Mouse (Mus musculus) spleen, postnatal 14 days (tissue): ENCODE results near the gene Usp4.

Experiments
- DNase-seq, 2 experiments: peaks; one replicate each; pipeline ENCODE4 v3.0.0; 2021 to 2022; ENCODE audit warnings: low spot score in 2 of 2

Usp4 gene

DNA sequence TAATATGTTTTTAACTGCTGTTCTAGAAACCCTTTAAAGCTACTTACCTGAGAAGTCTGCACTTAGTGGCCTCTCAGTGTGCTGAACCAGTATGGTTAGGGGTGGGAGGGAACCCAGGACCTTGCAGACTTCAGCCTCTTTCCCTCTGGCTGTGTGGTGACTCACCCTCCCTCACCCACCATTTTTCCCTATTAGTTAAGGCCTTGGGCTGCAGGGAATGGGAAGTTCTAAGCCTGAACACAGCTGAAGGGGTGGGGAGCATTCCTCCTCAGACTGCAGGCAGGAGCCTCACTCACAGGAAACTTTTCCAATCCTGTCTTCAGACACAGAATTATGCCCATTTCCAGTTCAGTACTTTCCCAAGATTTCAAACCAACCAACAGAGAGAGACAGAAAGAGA is 5.9 kb upstream of the Usp4 start:
- no peak for DNase-seq

- DNase-seq, result no peak
Measured at GRCm38 (mm10) chr9:108342301-108342831, 5.3 kb upstream of the Usp4 start.

DNA sequence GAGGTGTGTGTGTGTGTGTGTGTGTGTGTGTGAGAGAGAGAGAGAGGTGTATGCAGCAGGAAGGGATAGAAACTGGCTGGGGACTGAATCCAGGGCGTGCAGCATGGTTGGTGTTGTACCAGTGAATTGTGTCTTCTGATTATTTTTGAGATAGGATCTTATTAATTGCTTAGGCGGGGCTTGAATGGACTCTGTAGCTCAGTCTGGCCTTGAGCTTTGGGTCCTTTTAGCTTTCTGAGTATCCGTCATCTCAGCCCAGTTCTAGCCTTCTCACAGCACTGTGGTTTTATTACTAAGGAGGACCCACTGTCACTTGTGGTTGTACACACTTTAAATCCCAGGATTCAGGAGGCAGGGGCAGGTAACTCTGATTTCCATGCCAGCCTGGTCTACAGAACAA is 4.3 kb upstream of the Usp4 start:
- DNase-seq, result no peak

DNA sequence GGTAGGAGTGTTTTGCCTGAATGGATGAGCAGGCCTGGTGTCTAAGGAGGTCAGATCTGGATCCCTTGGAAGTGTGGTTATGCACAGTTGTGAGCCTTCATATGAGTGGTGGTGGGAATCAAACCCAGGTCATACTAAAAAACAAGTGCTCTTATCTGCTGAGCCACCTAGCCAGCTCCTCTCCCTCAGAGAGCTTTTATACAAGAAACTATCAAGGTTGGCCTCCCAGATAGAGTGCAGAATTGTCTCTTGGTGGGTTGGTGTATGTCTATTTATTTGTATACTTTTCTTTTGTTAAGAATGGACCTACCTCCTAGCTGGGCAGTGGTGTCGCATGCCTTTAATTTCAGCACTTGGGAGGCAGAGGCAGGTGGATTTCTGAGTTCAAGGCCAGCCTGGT is 3.8 kb upstream of the Usp4 start:
- DNase-seq, result no peak

DNA sequence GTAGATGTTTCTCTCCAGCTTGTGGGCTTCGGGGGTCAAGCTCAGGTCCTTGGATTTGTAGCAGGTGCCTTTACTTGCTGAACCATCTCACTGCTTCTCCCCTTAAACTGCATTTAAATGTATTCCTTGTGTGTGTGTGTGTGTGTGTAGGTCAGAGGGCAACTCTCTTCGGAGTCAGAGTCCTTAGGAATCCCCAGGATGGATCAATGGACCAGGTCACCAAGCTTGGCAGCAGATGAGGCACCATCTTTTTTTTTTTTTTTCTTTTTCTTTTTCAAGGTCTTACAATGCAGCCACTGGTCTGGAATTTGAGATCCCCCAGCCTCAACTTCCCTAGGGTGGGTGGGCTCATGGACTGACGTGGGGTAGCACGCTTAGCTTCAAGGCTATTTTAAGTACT is 3.2 kb upstream of the Usp4 start:
- DNase-seq, result no peak

DNA sequence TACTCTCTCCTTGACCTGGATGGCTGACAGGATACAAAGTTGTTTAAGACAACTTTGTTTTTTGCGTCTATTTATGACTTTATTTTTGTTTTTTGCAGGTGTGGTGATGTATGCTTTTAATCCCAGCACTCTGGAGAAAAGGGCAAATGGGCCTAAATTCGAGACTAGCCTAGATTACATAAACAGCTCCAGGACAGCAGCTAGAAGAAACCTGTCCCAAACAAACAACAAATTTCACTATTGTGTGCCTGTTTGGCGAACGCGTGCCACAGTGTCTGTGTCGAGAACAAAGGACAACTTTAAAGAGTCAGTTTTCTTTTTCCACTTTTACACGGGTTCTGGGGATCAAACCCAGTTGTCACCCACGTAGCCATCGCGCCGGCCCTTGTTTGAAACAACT is 629 bp upstream of the Usp4 start:
- no peak for DNase-seq

DNA sequence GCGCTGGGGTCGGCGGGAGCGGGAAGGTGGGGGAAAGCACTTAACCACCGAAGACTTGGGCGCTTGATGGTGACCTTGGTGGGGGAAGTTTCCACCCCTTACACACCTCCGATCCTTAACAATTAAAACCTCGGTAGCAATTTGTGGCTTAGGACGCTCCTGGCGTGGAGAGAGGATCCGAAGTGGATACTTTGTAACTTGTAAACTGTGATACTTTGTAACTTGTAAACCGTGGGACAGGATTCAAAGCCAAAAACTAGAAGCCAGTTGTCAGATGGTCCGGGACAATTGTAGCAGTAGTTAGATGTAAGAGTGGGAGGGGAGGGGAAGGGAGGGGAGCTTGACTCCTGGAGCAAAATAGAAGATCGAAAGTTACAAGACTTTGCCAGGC is 632 bp downstream of the Usp4 start:
- no peak for DNase-seq

GRCm38 (mm10) chr9:108349727-108350126 is 2.1 kb downstream of the Usp4 start:
- DNase-seq, result no peak

DNA sequence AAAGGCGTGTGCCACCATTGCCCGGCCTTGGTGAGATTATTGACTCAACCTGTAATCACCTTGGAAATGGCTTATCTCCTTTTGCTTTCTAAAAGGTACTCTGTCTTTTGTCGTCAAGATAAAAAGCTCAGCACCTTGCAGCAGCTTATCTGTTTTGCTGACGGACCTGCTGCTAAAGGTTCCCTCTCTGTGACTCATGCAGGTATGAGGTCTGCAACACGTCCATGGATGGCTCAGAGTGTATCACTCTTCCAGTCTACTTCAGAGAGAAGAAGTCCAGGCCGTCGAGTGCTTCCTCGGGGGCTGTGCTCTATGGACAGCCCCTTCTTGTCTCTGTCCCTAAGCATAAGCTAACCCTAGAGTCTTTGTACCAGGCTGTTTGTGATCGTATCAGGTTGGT is 30.6 kb downstream of the Usp4 start:
- DNase-seq, result no peak

- DNase-seq, result no peak
Measured at GRCm38 (mm10) chr9:108378736-108379135, 31.1 kb downstream of the Usp4 start.

GRCm38 (mm10) chr9:108379294-108379693 is 31.6 kb downstream of the Usp4 start:
- no peak for DNase-seq

DNA sequence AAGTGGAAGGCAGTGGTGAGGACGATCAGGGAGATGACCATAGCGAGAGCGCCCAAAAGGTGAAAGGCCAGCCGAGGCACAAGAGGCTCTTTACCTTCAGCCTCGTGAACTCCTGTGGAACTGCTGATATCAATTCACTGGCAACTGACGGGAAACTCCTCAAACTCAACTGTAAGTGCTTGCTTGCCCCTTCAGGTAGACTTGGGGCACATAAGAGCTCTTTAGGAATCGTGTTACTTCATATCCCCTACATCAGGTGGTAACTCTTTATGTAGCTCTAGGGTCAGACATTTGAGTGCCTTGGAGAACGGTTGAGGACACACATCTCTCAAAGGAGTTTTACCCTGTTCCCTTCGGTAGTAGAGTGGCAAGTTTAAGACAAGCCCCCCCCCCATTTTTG is 33.7 kb downstream of the Usp4 start:
- no peak for DNase-seq

- DNase-seq, result no peak
Measured at GRCm38 (mm10) chr9:108385006-108385405, 37.4 kb downstream of the Usp4 start.

DNA sequence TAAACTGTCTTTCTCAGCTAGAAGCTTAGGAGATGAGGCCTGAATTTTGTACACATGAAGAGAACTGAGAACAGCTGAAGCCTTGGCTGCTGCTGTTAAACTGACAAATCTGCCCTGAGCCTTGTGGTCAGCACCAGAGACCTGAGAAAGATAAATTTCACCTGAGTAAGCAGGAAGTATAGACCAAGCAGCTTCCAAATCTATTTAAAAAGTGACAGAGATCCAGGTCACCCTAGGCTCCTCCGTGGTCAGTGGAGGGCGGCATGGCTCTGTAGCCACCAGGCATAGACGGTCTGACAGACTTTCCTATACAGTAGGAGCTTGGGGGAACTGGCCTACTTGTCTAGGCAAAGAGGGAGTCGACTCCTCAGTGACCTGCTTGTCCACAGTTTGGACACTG is 39.2 kb downstream of the Usp4 start:
- no peak for DNase-seq

DNA sequence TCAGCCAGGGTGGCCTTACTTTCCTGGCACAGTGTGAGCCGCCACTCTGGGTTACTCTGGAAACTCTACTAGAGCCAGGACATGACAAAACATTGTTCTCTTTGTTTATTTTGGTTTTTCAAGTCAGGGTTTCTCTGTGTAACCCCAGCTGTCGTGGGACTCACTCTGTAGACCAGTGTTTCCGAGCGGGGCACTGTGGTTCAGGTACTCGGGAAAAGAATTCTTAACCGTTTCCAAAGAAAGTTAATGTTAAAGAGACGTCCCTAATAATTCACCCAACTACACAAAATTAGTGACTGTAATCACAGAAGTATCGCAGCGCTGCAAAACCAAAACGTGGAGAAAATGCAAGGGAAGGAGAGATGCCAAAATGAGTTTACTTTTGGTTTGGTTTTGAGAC is 40.9 kb downstream of the Usp4 start:
- DNase-seq, result no peak

DNA sequence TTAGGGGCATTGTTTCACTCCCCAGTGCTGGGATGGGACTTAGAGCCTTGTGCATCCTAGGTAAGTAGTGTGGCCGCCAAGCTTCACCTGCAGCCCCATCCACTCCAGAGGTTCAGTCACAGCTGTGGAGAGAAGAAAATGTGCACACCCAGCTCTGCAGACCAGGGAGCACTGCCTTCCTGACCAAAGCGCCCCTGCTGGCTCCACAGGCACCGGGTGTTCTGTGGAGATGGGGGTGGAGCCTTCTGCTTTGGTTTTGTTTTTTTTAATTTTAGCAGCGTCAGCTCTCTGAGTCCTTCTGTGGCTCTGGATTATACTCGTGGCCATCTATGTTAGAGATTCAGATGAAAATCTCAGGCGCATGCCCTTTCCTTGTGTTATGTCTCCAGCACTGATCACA is 41.6 kb downstream of the Usp4 start:
- no peak for DNase-seq

DNA sequence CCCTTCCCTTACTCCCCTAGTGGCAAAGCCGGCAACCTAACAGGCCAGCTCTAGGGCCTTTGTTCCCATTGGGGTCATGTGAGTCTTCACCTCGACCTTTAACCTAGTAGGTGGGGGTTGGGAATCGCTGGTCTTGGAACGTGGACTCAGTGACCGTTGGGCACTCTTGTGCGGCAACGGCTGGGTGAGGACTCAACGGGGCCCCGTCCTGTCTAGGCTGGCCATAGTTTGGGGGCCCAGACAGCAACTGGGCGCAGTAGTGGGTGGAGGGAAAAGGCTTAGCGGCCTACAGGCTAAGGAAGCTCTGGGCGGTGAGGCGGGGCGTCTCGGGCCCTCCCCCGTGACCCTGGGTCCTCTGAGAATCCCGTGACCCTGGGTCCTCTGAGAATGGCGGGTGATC is 45.0 kb downstream of the Usp4 start, which contains the start of gene 1700102P08Rik:
1700102P08Rik (plus strand) TSS at position 130 of the 400 bp plus-strand sequence.
- no peak for DNase-seq

DNA sequence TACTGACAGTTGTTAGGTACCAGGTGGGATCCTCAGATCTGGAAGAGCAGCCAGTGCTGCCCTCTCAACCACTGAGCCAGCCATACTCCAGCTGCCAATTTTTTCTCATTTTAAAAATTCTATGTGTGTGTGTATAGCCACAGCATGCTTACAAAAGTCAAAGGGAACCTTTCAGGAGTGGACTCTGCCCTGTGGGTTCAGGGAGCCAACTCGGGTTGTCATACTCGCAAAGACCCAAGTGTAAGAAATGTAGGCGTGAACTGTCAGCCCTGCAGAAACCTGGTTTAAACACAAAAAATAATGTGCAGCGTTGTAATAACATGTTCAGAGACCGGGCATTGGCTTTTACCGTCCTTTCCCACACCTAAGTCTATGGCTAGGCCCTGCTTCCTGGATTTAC is 46.5 kb downstream of the Usp4 start:
- DNase-seq, result no peak

- DNase-seq, result no peak
Measured at GRCm38 (mm10) chr9:108395427-108395826, 47.8 kb downstream of the Usp4 start.

- no peak for DNase-seq
Measured at GRCm38 (mm10) chr9:108398324-108398723, 50.7 kb downstream of the Usp4 start.

DNA sequence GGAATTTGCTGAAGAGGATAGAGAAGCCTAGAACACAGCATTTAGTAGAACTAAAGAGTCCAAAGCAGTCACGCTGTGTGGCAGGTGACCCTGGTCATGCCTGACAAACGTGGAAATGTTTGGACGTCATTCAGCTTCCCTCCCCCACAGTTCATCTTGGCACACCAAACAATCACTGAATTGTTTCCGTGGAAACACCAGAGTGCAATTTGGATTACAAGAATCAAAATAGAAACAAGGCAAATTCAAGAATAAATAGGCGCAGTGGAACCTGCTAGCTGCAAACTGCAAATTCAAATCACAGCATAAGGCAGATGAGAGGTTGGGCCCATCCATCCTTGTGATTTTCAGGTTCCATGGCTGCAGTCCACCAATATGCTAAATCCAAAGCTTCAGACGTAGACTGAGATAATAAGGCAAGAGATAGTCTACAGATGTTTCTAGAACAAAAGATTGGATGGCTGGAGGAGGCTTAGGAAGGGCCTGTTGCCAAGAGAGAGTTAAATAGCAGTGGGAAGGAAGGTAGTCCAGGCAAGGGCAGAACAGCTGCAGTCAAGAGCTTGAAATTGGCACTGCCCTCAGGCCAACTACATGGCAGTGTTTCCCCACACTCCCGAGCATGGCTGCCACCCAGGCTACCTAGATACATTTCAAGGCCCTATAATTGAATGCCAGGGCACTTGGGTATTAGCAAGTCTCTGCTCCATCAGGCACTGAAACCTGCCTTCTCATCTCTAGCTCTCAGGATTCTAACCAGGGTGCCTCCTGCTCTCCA is 53.7 kb downstream of the Usp4 start:
- no peak for DNase-seq

- no peak for DNase-seq
Measured at GRCm38 (mm10) chr9:108403081-108403480, 55.4 kb downstream of the Usp4 start.

DNA sequence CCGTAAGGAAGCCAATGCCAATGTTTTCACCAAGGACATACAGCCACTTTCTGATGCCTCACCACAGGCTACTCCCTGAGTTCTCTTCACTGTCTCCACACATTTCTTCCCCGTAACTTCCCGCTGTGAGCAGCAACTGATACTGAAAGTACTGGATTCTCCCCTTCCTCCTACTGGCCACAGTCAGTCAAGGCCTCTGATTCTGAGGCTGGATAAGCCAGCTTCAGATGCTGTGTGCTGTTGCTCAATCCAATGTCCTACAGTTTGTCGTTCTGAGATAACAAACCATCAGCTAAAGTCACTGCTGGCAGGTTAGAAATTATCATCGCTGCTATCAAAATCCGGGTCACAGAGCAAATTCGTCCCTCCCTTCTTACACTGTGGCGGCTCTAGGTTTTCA is 56.8 kb downstream of the Usp4 start:
- no peak for DNase-seq

DNA sequence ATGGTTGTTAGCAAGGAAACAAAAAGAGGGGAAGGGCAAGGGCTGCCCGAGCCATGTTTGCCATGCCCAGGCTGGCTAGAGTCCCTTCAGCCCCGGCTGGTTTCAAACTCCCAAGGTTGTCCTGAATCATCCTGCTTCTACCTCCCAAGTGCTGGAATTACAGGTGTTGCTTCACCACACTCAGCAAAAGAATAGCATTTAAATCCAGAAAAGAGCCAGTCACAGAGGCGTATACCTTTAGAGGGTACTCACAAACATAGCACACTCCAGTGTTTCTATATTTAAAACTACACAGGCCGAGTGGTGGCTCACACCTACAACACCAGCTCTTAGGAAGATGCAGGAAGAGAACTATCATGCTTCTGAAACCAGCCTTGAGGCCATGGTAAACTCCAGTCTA is 61.9 kb downstream of the Usp4 start:
- DNase-seq, result no peak
